Mouse (Mus musculus) heart, adult 2 months (tissue): ENCODE results near the gene Tbc1d4. TPM values are rescaled to one million over a fixed set of nuclear protein-coding genes. Genes with fewer than 3 reads are reported as not detected.

ENCODE experiments used
- DNase-seq, 2 experiments: peaks; one replicate each; pipeline ENCODE4 v3.0.0; 2021
- H3K27ac ChIP-seq: fragments of 200-600 bp; 2 replicates; pipeline ENCODE4 v1.8.1; 2022
- H3K27me3 ChIP-seq: fragments of 200-500 bp; 2 replicates; pipeline ENCODE4 v1.6.1; 2012; ENCODE audit warnings: mild to moderate bottlenecking, low read length, inconsistent platforms, mixed read lengths; ENCODE audit not compliant: control insufficient read depth, insufficient read depth
- H3K36me3 ChIP-seq: fragments of 200-500 bp; 2 replicates; pipeline ENCODE4 v1.6.1; 2012; ENCODE audit warnings: low read length, inconsistent platforms; ENCODE audit not compliant: control insufficient read depth, insufficient read depth
- H3K4me1 ChIP-seq: fragments of 200-500 bp; 2 replicates; pipeline ENCODE4 v1.6.1; 2011; ENCODE audit warnings: low read length; ENCODE audit not compliant: control insufficient read depth, insufficient read depth
- H3K4me3 ChIP-seq: fragments of 200-600 bp; 2 replicates; pipeline ENCODE4 v1.8.1; 2022
- H3K79me2 ChIP-seq: fragments of 200-500 bp; replicated peaks from 2 replicates; pipeline ENCODE4 v1.6.1; 2012; ENCODE audit warnings: mild to moderate bottlenecking, inconsistent platforms, low read length, moderate library complexity, mixed read lengths; ENCODE audit not compliant: control insufficient read depth, insufficient read depth
- H3K9ac ChIP-seq: fragments of 200-500 bp; 2 replicates; pipeline ENCODE4 v1.6.1; 2012; ENCODE audit warnings: low read depth, mild to moderate bottlenecking, control low read depth, inconsistent platforms, low read length, mixed read lengths
- CTCF ChIP-seq: fragments of 200-600 bp; IDR thresholded peaks from 2 replicates; pipeline ENCODE4 v1.8.1; 2022; ENCODE audit warnings: antibody characterized with exemption, mild to moderate bottlenecking, moderate library complexity
- EP300 ChIP-seq: fragments of 200-500 bp; IDR thresholded peaks from 2 replicates; pipeline ENCODE4 v1.6.1; 2011; ENCODE audit warnings: low read depth, low read length, control low read depth; ENCODE audit not compliant: insufficient read depth
- POLR2A ChIP-seq: fragments of 200-500 bp; IDR thresholded peaks from 2 replicates; pipeline ENCODE4 v1.6.1; 2011; ENCODE audit warnings: mild to moderate bottlenecking, low read depth, low read length, control low read depth; ENCODE audit not compliant: insufficient read depth
- WGBS: fragments of 180-500 bp; shearing (Covaris S2); methylation state at CpG from one replicate; pipeline ENCODE4 v1.1.7; 2018; 5-methylcytosine and 5-hydroxymethylcytosine counted together
- intact Hi-C: fragments of 180-260 bp; cut with DNase I; formaldehyde crosslinking; loops from one replicate; pipeline ENCODE4 v1.15.1; 2025
- polyA plus RNA-seq: library from polyadenylated mRNA; depleted of rRNA; stranded (reverse); fragments of >200 nt; gene quantifications from 2 replicates; pipeline ENCODE4 v1.2.3, GENCODE M21; 2012
- total RNA-seq, 2 experiments: library from RNA; stranded (reverse); gene quantifications; 2 replicates each; pipeline ENCODE4 v1.2.3; 2021

The Tbc1d4 gene
- total and polyA plus RNA-seq, 3 experiments = 33.2 to 90.6 (median 84.1) TPM

GRCm38 (mm10) chr14:101650551-101650950 lies 41.6 kb upstream of the Tbc1d4 start:
- intact Hi-C loops = loop anchor here (5.0 kb wide), 1 partner anchor 188 kb away; no protein-coding TSS in a partner anchor
- Histone ChIP-seq H3K4me3 (no peak overlapping the region), H3K9ac (no peak overlapping the region), H3K27me3 (no peaks in the 10 kb centered on the region), H3K36me3 (no peaks in the 10 kb centered on the region), H3K79me2 (no peaks in the 10 kb centered on the region), H3K27ac (no peak overlapping the region), H3K4me1 (peaks cover 1% of the 10 kb centered on the region; the same call in 1 of the 2 replicates)
- DNase-seq = no peak
- WGBS = 81% methylated on average over 4 of the region's 4 CpGs
- TF ChIP-seq CTCF (no peak), POLR2A (no peak), EP300 (no peak)

- no peak for DNase-seq
- no peaks in the 10 kb centered on the region for H3K36me3 ChIP-seq
- no peaks in the 10 kb centered on the region for H3K4me1 ChIP-seq
- TF ChIP-seq EP300 (no peak), POLR2A (no peak), CTCF (no peak)
- no peak overlapping the region for H3K9ac ChIP-seq
- no peaks in the 10 kb centered on the region for H3K27me3 ChIP-seq
- WGBS = 87% methylated on average over 1 of the region's 1 CpGs
- H3K27ac ChIP-seq = no peak overlapping the region
- intact Hi-C loops = no loop called here
- no peaks in the 10 kb centered on the region for H3K79me2 ChIP-seq
- no peak overlapping the region for H3K4me3 ChIP-seq
Measured at GRCm38 (mm10) chr14:101644948-101645347, 36.0 kb upstream of the Tbc1d4 start.

GRCm38 (mm10) chr14:101640153-101640843 lies 31.3 kb upstream of the Tbc1d4 start, which contains the start of gene Commd6:
Gene Commd6 (minus strand): TSS chr14:101640686.
- DNase-seq = peak; percentile 88 to 94
- peak within 1 kb of the TSS; percentile 85 for H3K9ac ChIP-seq
- H3K27me3 ChIP-seq = no peaks in the 10 kb centered on the region
- intact Hi-C loops = loop anchor here (1.0 to 2.0 kb wide), 2 partner anchors 13 to 31 kb away; partner anchors contain the start of genes Tbc1d4 and Uchl3
- no peaks in the 10 kb centered on the region for H3K4me1 ChIP-seq
- no peaks in the 10 kb centered on the region for H3K36me3 ChIP-seq
- peak within 1 kb of the TSS; percentile 98 for H3K4me3 ChIP-seq
- WGBS = under 1% methylated on average over 39 of the region's 39 CpGs
- H3K27ac ChIP-seq = peak within 1 kb of the TSS; percentile 86
- no peaks in the 10 kb centered on the region for H3K79me2 ChIP-seq
- TF ChIP-seq CTCF = 0 out of 2 replicates have a peak, but pooled peaks have one; percentile 10
- TF ChIP-seq POLR2A = peak; percentile 88
- TF ChIP-seq EP300 = no peak

- no peak overlapping the region for H3K4me3 ChIP-seq
- H3K79me2 ChIP-seq = no peaks in the 10 kb centered on the region
- no peak for TF ChIP-seq EP300
- TF ChIP-seq POLR2A = no peak
- TF ChIP-seq CTCF = no peak
- no peaks in the 10 kb centered on the region for H3K4me1 ChIP-seq
- no peak overlapping the region for H3K9ac ChIP-seq
- no peaks in the 10 kb centered on the region for H3K27me3 ChIP-seq
- no peak overlapping the region for H3K27ac ChIP-seq
- no peaks in the 10 kb centered on the region for H3K36me3 ChIP-seq
- intact Hi-C loops = no loop called here
- WGBS = 89% methylated on average over 6 of the region's 6 CpGs
- DNase-seq = no peak
Measured at GRCm38 (mm10) chr14:101637381-101637780, 28.4 kb upstream of the Tbc1d4 start.

GRCm38 (mm10) chr14:101635765-101636164 lies 26.8 kb upstream of the Tbc1d4 start:
- H3K4me3 ChIP-seq = no peak overlapping the region
- WGBS = 91% methylated on average over 1 of the region's 1 CpGs
- no peak for TF ChIP-seq POLR2A
- TF ChIP-seq CTCF = peak; percentile 46
- TF ChIP-seq EP300 = no peak
- no peak for DNase-seq
- H3K9ac ChIP-seq = no peak overlapping the region
- intact Hi-C loops = no loop called here
- H3K79me2 ChIP-seq = no peaks in the 10 kb centered on the region
- no peaks in the 10 kb centered on the region for H3K4me1 ChIP-seq
- no peak overlapping the region for H3K27ac ChIP-seq
- H3K36me3 ChIP-seq = no peaks in the 10 kb centered on the region
- H3K27me3 ChIP-seq = no peaks in the 10 kb centered on the region

GRCm38 (mm10) chr14:101630548-101630947 lies 21.6 kb upstream of the Tbc1d4 start:
- no peaks in the 10 kb centered on the region for H3K4me1 ChIP-seq
- no peaks in the 10 kb centered on the region for H3K79me2 ChIP-seq
- no peak for DNase-seq
- intact Hi-C loops = no loop called here
- no peaks in the 10 kb centered on the region for H3K36me3 ChIP-seq
- H3K9ac ChIP-seq = no peak overlapping the region
- 82% methylated on average over 2 of the region's 2 CpGs for WGBS
- H3K27ac ChIP-seq = no peak overlapping the region
- H3K4me3 ChIP-seq = no peak overlapping the region
- no peak for TF ChIP-seq CTCF
- no peaks in the 10 kb centered on the region for H3K27me3 ChIP-seq
